Mouse (Mus musculus) monocyte, adult 5-6 weeks (primary cell): ENCODE measurements around the gene 4921504E06Rik. TPM values are rescaled to one million over a fixed set of nuclear protein-coding genes. Genes with fewer than 3 reads are reported as not detected.

Experiments used
- ATAC-seq: fragments of 153-309, 156-312 bp; replicated peaks from 2 replicates; pipeline ENCODE4 v1.8.0; 2017; ENCODE audit warnings: mild to moderate bottlenecking; ENCODE audit not compliant: low TSS enrichment, insufficient number of reproducible peaks, severe bottlenecking, poor library complexity, low FRiP score
- total RNA-seq: library from RNA; stranded (forward); fragments of 200-1000, 200-491, 200-594 nt; gene quantifications from 3 replicates; pipeline ENCODE4 v1.2.3, GENCODE M21; 2017

Gene 4921504E06Rik
- total RNA-seq = not detected in 3 replicates

- ATAC-seq = 0 out of 2 replicates have a peak, but pooled peaks have one; percentile 28
These were observed at the start of gene 4921504E06Rik for GRCm38 (mm10) chr2:19553821-19554592. TSS of gene 4921504E06Rik (minus strand) at chr2:19553914.

DNA sequence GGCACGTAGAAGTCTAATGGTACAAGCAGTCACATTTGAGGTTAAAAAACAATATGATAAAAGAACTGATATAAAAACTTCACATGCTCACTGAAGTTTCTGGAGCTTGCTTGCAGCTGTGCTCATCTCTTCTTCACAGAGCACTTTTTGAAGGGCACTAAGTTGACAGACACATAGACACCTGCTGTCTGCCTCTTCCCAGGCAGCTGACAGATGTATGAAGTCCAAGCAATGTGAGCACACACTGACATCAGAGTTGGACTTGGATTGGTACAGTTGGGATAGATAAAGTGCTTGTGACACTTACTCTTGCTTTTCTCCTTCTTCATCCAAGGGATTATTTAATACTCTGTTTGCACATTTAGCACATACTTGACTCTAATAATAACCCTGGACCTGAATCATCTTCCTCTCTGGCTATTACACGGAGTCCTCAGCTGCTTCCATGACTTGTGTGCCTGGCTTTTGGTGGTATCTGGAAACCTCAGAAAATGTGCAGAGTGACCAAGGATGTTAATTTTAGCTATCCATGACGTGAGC, 47.7 kb upstream of the 4921504E06Rik start:
- no peak for ATAC-seq

DNA sequence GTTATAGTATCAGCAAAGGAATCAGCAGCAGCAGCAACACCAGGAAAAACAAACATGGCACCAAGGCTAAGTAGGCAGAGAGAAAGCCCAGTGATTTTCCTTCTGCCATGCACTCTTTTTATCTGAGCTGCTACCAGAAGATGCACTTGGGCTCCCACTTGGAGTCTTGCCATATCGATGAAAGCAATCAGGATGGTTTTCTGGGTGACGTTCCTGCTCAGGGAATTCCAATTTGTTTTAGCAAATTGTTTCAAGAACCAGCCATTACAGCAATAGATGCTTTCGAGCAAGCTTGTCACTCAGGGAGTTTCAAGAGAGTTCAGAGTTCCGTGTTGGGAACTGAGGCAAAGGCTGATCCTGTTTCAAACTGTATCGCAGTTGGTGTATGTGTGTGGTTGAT, 47.1 kb upstream of the 4921504E06Rik start:
- ATAC-seq = no peak

DNA sequence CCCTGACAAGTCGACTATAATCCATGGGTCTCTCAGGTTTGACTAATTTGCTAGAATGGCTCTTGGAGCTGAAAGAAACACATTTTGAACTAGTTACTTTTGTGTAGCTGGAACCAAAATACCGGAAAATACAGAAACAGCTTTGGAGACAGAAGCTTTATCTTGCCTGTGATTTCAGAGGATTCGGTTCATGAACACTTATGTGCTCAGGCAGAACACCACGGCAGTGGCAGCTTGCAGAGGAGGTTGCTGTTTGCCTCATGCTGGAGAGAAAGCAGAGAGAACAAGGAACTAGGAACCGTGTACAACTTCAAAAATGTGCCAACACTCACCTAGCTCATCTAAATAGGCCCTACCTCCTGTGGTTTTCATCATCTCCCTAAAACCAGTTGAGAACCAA, 46.1 kb upstream of the 4921504E06Rik start:
- no peak for ATAC-seq

DNA sequence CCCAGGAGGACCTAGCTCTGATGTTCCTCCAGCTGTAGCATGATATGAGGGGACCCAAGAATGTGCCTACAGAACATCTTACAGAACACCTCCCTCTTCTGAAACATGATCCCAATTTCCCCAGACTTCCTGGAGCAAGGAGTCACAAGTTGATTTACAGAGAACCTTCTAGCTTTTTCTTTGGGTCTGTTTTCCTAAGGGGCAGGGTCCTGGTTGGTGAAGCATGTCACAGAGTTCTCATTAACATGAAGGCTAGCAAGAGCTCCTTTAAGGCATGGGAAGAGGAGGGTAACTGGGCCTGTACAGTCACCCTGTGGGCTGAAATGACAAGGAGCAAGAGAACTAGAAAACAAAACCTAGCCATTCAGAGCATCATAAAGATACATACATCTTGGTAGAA, 43.3 kb upstream of the 4921504E06Rik start:
- no peak for ATAC-seq

- ATAC-seq = no peak
These were observed 42.7 kb upstream of the 4921504E06Rik start for GRCm38 (mm10) chr2:19596426-19596825.

GRCm38 (mm10) chr2:19594856-19595255, 41.1 kb upstream of the 4921504E06Rik start:
- no peak for ATAC-seq

GRCm38 (mm10) chr2:19579846-19580245, 26.1 kb upstream of the 4921504E06Rik start:
- ATAC-seq = no peak

DNA sequence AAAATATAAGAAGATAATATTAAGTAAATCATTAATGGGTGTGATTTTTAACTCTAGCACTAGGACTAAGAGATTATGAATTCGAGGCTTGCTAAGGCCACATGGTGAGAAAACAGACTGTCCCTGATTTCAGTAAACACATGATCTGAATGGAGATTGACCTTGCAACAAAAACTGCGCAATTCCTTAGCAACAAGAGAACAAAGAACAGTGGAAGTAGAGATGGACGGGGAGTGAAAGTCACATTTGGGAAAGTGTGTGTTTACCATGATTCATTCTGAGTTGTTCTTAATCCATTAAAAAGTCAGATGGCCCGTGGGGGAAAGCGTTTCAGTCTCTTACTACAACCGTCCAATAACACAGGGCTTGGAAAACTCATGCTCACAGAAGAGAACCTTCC, 25.5 kb upstream of the 4921504E06Rik start:
- ATAC-seq = no peak

DNA sequence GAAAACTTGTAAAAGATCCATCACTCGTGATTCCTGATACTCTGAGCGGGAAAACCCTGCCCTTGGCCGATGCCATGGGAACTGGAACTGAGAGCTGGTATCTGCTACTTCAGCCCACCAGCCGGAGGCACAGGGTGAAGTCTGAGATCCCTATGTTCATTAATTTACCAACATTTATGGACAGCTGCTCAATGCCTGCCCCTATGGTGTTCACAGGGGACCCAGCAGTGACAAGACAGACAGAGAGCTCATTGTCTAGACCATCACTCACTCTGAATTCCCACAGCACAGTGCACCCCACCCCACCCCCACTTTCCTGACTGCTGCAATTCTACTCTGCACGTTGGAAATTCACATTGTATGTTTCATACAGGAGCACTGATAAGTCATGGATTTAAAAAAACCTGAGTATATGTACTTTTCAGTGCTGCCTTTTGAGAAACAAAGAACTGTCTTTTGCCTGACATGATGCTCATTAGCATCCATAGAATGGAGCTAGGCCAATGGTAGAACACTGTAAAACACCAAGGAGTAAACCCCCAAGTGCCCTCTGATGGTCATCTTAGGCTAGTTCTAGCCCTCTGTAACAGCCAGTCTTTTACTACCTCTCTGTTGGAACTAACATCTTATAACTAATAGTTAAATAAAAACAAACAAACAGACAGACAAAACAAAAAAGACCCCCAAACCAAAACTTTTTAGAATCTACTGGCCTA, 8.6 kb upstream of the 4921504E06Rik start:
- ATAC-seq = no peak

DNA sequence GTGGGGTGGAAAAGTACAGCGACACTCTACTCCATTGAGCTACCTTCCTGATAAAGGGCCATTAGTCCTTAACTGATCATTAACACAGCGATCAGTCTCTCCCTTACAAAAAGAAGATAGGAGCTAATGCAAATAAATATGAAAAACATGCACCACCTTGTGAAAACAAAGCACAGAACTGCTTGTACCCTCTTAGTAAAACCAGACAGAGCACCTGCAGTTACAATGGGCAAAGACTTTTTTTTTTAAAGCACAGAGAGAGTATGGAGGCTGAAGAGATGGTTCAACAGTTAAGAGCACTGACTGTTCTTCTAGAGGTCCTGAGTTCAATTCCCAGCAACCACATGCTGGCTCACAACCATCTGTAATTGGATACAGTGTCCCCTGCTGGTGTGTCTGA, 6.9 kb upstream of the 4921504E06Rik start:
- no peak for ATAC-seq

- ATAC-seq = no peak
These were observed 6.4 kb upstream of the 4921504E06Rik start for GRCm38 (mm10) chr2:19560071-19560470.

DNA sequence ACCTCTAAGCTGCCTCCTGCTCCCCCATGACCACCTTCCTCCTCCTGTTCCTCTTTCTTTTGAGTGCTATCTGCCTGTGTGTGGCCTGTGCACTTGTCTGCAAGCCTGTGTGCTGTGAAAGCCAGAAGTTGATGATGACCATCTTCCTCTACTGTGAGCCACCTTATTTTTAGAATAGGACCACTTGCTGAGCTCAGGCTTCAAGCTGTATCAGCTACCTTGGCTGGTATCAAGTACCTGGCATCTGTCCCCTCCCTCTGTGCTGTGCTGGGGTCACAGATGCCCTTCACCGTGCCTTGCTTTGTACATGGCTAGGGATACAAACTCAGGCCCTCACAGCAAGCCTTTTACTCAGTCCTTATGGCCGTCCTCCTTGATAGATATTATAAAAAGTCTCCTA, 2.3 kb downstream of the 4921504E06Rik start:
- ATAC-seq = no peak

DNA sequence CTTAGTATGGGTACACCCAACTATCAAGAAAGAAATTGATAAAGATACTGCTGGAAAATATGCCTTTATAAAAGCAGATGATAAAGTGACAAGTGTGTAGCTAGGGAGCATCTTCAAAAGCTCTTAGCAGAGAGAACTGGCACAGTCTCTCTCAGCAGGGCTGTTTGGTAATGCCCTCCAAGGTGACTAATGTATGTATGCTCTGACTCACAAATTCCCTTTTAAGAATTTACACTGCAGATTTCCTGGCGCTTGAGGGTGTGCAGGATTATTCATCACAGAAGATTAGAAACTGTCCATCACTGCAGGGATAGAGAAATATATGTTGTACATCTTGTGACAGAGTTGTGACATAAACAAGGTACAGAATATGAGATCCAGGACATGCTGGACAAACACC, 12.8 kb downstream of the 4921504E06Rik start:
- ATAC-seq = no peak

DNA sequence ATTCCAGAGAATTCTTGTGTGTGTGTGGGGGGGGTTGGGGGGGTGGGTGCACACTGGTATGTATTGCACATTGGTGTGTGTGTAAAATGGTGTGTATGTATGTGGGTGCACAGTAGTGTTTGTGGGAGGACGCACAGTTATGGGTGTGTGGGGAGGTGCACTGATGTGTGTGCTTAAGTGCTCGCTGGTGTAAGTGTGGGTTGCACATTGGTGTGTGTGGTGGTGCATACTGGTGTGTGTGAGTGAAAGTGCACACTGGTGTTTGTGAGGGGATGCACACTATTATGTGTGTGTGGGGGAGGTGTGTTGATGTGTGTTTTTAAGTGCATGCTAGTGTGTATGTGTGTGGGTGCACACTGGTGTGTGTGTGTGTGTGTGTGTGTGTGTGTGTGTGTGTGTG, 24.3 kb downstream of the 4921504E06Rik start:
- ATAC-seq = no peak

GRCm38 (mm10) chr2:19528797-19529196, 24.9 kb downstream of the 4921504E06Rik start:
- no peak for ATAC-seq

DNA sequence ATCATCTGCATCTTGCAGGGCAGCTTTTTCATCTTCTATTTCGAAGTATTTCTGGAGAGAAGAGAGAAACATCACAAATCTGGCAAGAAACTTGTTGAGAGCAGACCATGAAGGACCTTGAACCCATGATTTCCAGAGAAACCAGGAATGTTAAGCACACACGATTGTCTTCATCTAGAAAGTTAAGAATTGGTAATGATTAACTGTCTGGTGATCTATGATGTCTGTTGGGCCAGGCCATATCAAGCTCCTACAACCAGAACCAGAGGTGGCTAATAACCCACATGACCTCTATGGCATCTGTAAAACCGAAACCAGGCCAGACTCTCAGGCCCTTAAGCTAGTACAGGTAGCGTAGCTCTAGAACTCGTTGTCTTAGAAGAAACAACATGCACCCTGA, 29.6 kb downstream of the 4921504E06Rik start:
- no peak for ATAC-seq

GRCm38 (mm10) chr2:19521662-19522061, 32.1 kb downstream of the 4921504E06Rik start:
- ATAC-seq = no peak

DNA sequence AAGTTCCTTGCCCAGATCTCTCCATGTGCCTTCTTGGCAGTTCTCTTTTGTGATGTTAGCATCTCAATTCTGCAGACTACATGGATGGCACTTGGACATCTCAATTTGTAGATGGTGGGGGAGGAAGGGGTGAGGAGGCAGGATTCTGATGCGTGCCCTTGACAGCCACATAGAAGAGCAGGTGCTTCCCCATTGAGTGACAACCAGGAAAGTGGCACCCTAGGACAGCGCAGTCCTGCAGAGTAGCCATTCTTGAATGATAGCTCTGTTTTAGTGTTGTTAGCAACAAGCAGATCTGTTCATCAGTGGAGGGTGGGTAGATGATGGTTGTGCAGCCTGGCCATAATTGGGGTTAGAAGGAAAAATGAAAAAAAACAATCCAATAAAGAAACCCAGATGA, 33.1 kb downstream of the 4921504E06Rik start:
- ATAC-seq = no peak

- 0 out of 2 replicates have a peak, but pooled peaks have one; percentile 53 for ATAC-seq
These were observed 33.9 kb downstream of the 4921504E06Rik start for GRCm38 (mm10) chr2:19519768-19520167.
